Comparison of ENCODE assay signal across 8 mouse cellular contexts in genomic region chr17:23960084-23960738, GRCm38 (mm10). TPM values are rescaled to one million over a fixed set of nuclear protein-coding genes. Genes with fewer than 3 reads are reported as not detected.
A peak's percentile ranks its signal among the peaks of the same experiment; 100 is the strongest.
DNase-seq lines count a peak whose midpoint lies in the region; ATAC-seq and TF ChIP-seq lines count a peak whose summit lies in the region.

No protein-coding gene starts in this region.

- DNase-seq in 3T3-L1 (ENCODE audit: low read depth, low spot score) = peak; percentile 94
- DNase-seq in adrenal gland, postnatal 14 days = peak; percentile 84
- peak; percentile 86 for DNase-seq in embryonic facial prominence, embryonic 10.5 days (ENCODE audit: low spot score)
- DNase-seq in left cerebral cortex, postnatal 36 days (ENCODE audit: low spot score in 2 of 2) = peak; percentile 75 to 78
- peak; percentile 36 for DNase-seq in spleen, adult 12 weeks (ENCODE audit: low spot score)

- TF ChIP-seq CTCF in intestine, postnatal 0 days (IDR thresholded peaks at IDR 0.05; ENCODE audit: low read depth) = peak; percentile 100

- intact Hi-C loops in left cerebral cortex, postnatal 36 days (cut with DNase I) = loop anchor here (1.0 to 2.0 kb wide), 2 partner anchors 86 to 105 kb away; no protein-coding TSS in a partner anchor

- H3K36me3 ChIP-seq in embryonic facial prominence, embryonic 10.5 days (replicated peaks) = no peaks in the 10 kb centered on the region
- H3K36me3 ChIP-seq in intestine, postnatal 0 days (ENCODE audit: control insufficient read depth, insufficient read depth) = no peaks in the 10 kb centered on the region
- H3K36me3 ChIP-seq in midbrain, embryonic 13.5 days = no peaks in the 10 kb centered on the region

- peak; percentile 92 for ATAC-seq in granulocyte monocyte progenitor cell, adult 5-6 weeks (replicated peaks; ENCODE audit: poor library complexity, severe bottlenecking)
- ATAC-seq in intestine, postnatal 0 days = peak; percentile 65
- peak; percentile 96 for ATAC-seq in midbrain, embryonic 13.5 days

- H3K27ac ChIP-seq in embryonic facial prominence, embryonic 10.5 days (replicated peaks) = peak overlapping the region; percentile 85
- peak overlapping the region; percentile 82 for H3K27ac ChIP-seq in intestine, postnatal 0 days (ENCODE audit: low read depth, low read length)
- peak overlapping the region; percentile 19; the same call in 1 of the 2 replicates for H3K27ac ChIP-seq in midbrain, embryonic 13.5 days

- H3K9ac ChIP-seq in intestine, postnatal 0 days (ENCODE audit: low read depth, low read length) = no peak overlapping the region
- H3K9ac ChIP-seq in midbrain, embryonic 13.5 days (replicated peaks) = no peak overlapping the region

- H3K27me3 ChIP-seq in embryonic facial prominence, embryonic 10.5 days (replicated peaks; ENCODE audit: low read depth, poor library complexity, severe bottlenecking) = no peaks in the 10 kb centered on the region
- no peaks in the 10 kb centered on the region for H3K27me3 ChIP-seq in intestine, postnatal 0 days (replicated peaks; ENCODE audit: control insufficient read depth, insufficient read depth, low read length)
- H3K27me3 ChIP-seq in midbrain, embryonic 13.5 days = no peaks in the 10 kb centered on the region

- H3K9me3 ChIP-seq in embryonic facial prominence, embryonic 10.5 days = no peaks in the 10 kb centered on the region
- H3K9me3 ChIP-seq in intestine, postnatal 0 days (ENCODE audit: control insufficient read depth) = no peaks in the 10 kb centered on the region
- H3K9me3 ChIP-seq in midbrain, embryonic 13.5 days = no peaks in the 10 kb centered on the region

- peaks cover 4% of the 10 kb centered on the region; the same call in 1 of the 2 replicates for H3K4me1 ChIP-seq in embryonic facial prominence, embryonic 10.5 days
- peaks cover 5% of the 10 kb centered on the region; the same call in 1 of the 2 replicates for H3K4me1 ChIP-seq in intestine, postnatal 0 days (replicated peaks; ENCODE audit: control insufficient read depth, insufficient read depth, low read length)
- 0 out of 2 replicates have a peak, but pooled peaks cover 4% of the 10 kb centered on the region for H3K4me1 ChIP-seq in midbrain, embryonic 13.5 days (replicated peaks)

- 38% methylated on average over 3 of the region's 3 CpGs for WGBS in embryonic facial prominence, embryonic 10.5 days
- 33% methylated on average over 3 of the region's 3 CpGs for WGBS in intestine, postnatal 0 days
- 33% methylated on average over 3 of the region's 3 CpGs for whole genome bisulfite sequencing in midbrain, embryonic 13.5 days

- no peak overlapping the region for H3K4me2 ChIP-seq in intestine, postnatal 0 days (replicated peaks; ENCODE audit: low read depth)
- no peak overlapping the region for H3K4me2 ChIP-seq in midbrain, embryonic 13.5 days (replicated peaks)

- no peak overlapping the region for H3K4me3 ChIP-seq in embryonic facial prominence, embryonic 10.5 days
- no peak overlapping the region for H3K4me3 ChIP-seq in intestine, postnatal 0 days (ENCODE audit: low read depth, low read length)
- no peak overlapping the region for H3K4me3 ChIP-seq in midbrain, embryonic 13.5 days (replicated peaks)

RNA-seq across cellular contexts. Expression of gene Sbpl, which starts 5.1 kb away (rescaled TPM):
- not detected in 2 replicates for total RNA-seq in adrenal gland, postnatal 14 days (2021)
- not detected in 2 replicates for polyA plus RNA-seq in embryonic facial prominence, embryonic 10.5 days (2016; fragmentation: Nextera tagmentation; extraction: Ambion mirVana)
- total RNA-seq in granulocyte monocyte progenitor cell, adult 5-6 weeks (2014; fragmentation: Nextera tagmentation) = not detected in 2 replicates
- not detected in 2 replicates for total RNA-seq in granulocyte monocyte progenitor cell, adult 5-6 weeks (2017)
- not detected in 2 replicates for polyA plus RNA-seq in intestine, postnatal 0 days (2015; fragmentation: Nextera tagmentation; extraction: Ambion mirVana)
- total RNA-seq in left cerebral cortex, postnatal 36 days (2021) = not detected
- not detected in 2 replicates for polyA plus RNA-seq in midbrain, embryonic 13.5 days (2015; fragmentation: Nextera tagmentation; extraction: Ambion mirVana)

RNA-seq across cellular contexts. Expression of gene Sbp, which starts 18.7 kb away (rescaled TPM):
- not detected in 2 replicates for total RNA-seq in adrenal gland, postnatal 14 days (2021)
- polyA plus RNA-seq in embryonic facial prominence, embryonic 10.5 days (2016; fragmentation: Nextera tagmentation; extraction: Ambion mirVana) = not detected in 2 replicates
- not detected in 2 replicates for total RNA-seq in granulocyte monocyte progenitor cell, adult 5-6 weeks (2014; fragmentation: Nextera tagmentation)
- not detected in 2 replicates for total RNA-seq in granulocyte monocyte progenitor cell, adult 5-6 weeks (2017)
- polyA plus RNA-seq in intestine, postnatal 0 days (2015; fragmentation: Nextera tagmentation; extraction: Ambion mirVana) = not detected in 2 replicates
- total RNA-seq in left cerebral cortex, postnatal 36 days (2021) = not detected
- polyA plus RNA-seq in midbrain, embryonic 13.5 days (2015; fragmentation: Nextera tagmentation; extraction: Ambion mirVana) = not detected in 2 replicates

RNA-seq across cellular contexts. Expression of gene Prss30, which starts 20.2 kb away (rescaled TPM):
- 0.34 and 0.37 TPM in 2 replicates for total RNA-seq in adrenal gland, postnatal 14 days (2021)
- polyA plus RNA-seq in embryonic facial prominence, embryonic 10.5 days (2016; fragmentation: Nextera tagmentation; extraction: Ambion mirVana) = not detected in 2 replicates
- not detected in 2 replicates for total RNA-seq in granulocyte monocyte progenitor cell, adult 5-6 weeks (2014; fragmentation: Nextera tagmentation)
- not detected in 2 replicates for total RNA-seq in granulocyte monocyte progenitor cell, adult 5-6 weeks (2017)
- polyA plus RNA-seq in intestine, postnatal 0 days (2015; fragmentation: Nextera tagmentation; extraction: Ambion mirVana) = 4.7 and 12.1 TPM in 2 replicates
- total RNA-seq in left cerebral cortex, postnatal 36 days (2021) = under 1 TPM; 0.20 to 0.68 TPM
- polyA plus RNA-seq in midbrain, embryonic 13.5 days (2015; fragmentation: Nextera tagmentation; extraction: Ambion mirVana) = not detected in 2 replicates

RNA-seq across cellular contexts. Expression of gene Prss22, which starts 37.7 kb away (rescaled TPM):
- total RNA-seq in adrenal gland, postnatal 14 days (2021) = not detected in 2 replicates
- polyA plus RNA-seq in embryonic facial prominence, embryonic 10.5 days (2016; fragmentation: Nextera tagmentation; extraction: Ambion mirVana) = 3.0 and 3.6 TPM in 2 replicates
- not detected in 2 replicates for total RNA-seq in granulocyte monocyte progenitor cell, adult 5-6 weeks (2014; fragmentation: Nextera tagmentation)
- total RNA-seq in granulocyte monocyte progenitor cell, adult 5-6 weeks (2017) = not detected in 2 replicates
- 0.09 TPM in 1 of 2 replicates, not detected in the other for polyA plus RNA-seq in intestine, postnatal 0 days (2015; fragmentation: Nextera tagmentation; extraction: Ambion mirVana)
- total RNA-seq in left cerebral cortex, postnatal 36 days (2021) = 1 to 10 TPM; 1.2 to 1.8 TPM
- 0.12 TPM in 1 of 2 replicates, not detected in the other for polyA plus RNA-seq in midbrain, embryonic 13.5 days (2015; fragmentation: Nextera tagmentation; extraction: Ambion mirVana)

RNA-seq across cellular contexts. Expression of gene Dcpp3, which starts 43.0 kb away (rescaled TPM):
- not detected in 2 replicates for total RNA-seq in adrenal gland, postnatal 14 days (2021)
- not detected in 2 replicates for polyA plus RNA-seq in embryonic facial prominence, embryonic 10.5 days (2016; fragmentation: Nextera tagmentation; extraction: Ambion mirVana)
- total RNA-seq in granulocyte monocyte progenitor cell, adult 5-6 weeks (2014; fragmentation: Nextera tagmentation) = not detected in 2 replicates
- total RNA-seq in granulocyte monocyte progenitor cell, adult 5-6 weeks (2017) = not detected in 2 replicates
- 4.7 and 7.6 TPM in 2 replicates for polyA plus RNA-seq in intestine, postnatal 0 days (2015; fragmentation: Nextera tagmentation; extraction: Ambion mirVana)
- total RNA-seq in left cerebral cortex, postnatal 36 days (2021) = not detected
- polyA plus RNA-seq in midbrain, embryonic 13.5 days (2015; fragmentation: Nextera tagmentation; extraction: Ambion mirVana) = not detected in 2 replicates

Comparison
In these comparisons a context has a peak if more than half of its experiments do, and no peak if none do; other contexts are left out.
1. DNase-seq: peak in every context shown above with its lines; median percentile 94 in 3T3-L1; 86 in embryonic facial prominence, embryonic 10.5 days; 84 in adrenal gland, postnatal 14 days; 76 in left cerebral cortex, postnatal 36 days; 36 in spleen, adult 12 weeks.
2. H3K27ac ChIP-seq: peak in every context shown above with its lines; median percentile 85 in embryonic facial prominence, embryonic 10.5 days; 82 in intestine, postnatal 0 days; 19 in midbrain, embryonic 13.5 days.